Mouse (Mus musculus): ENCODE data around the gene Slc25a21. TPM values are rescaled to one million over a fixed set of nuclear protein-coding genes. Genes with fewer than 3 reads are reported as not detected.
A peak's percentile ranks its signal among the peaks of the same experiment; 100 is the strongest.

Slc25a21 gene
- polyA plus RNA-seq, 1 experiment from 2014 or later = 3.4 TPM

GRCm38 (mm10) chr12:57211353-57212311, 14.4 kb upstream of the Slc25a21 start:
- 9% methylated on average over 30 of the region's 30 CpGs for WGBS

GRCm38 (mm10) chr12:57204276-57204851, 7.1 kb upstream of the Slc25a21 start:
- no peak overlapping the region for H3K27ac ChIP-seq (ENCODE audit: low read length)
- no peaks in the 10 kb centered on the region for H3K9me3 ChIP-seq (ENCODE audit: low read length)
- H3K9ac ChIP-seq (replicated peaks; ENCODE audit: low read length) = no peak overlapping the region
- no peaks in the 10 kb centered on the region for H3K4me1 ChIP-seq (ENCODE audit: insufficient read depth, low read length)
- H3K4me3 ChIP-seq (ENCODE audit: low read length) = no peak overlapping the region
- H3K36me3 ChIP-seq (ENCODE audit: insufficient read depth, low read length) = no peaks in the 10 kb centered on the region
- no peaks in the 10 kb centered on the region for H3K27me3 ChIP-seq (ENCODE audit: insufficient read depth, low read length)
- no peak overlapping the region for H3K4me2 ChIP-seq (replicated peaks; ENCODE audit: low read depth, low read length)
- WGBS = 65% methylated on average over 4 of the region's 4 CpGs
- ATAC-seq (ENCODE audit: low FRiP score, low TSS enrichment) = no peak

More at GRCm38 (mm10) chr12:57211353-57212311, 14.4 kb upstream of the Slc25a21 start:
- H3K27ac ChIP-seq (ENCODE audit: low read length) = no peak overlapping the region
- ATAC-seq (ENCODE audit: low FRiP score, low TSS enrichment) = peak; percentile 89
- H3K9ac ChIP-seq (replicated peaks; ENCODE audit: low read length) = peak overlapping the region; percentile 74
- 0 out of 2 replicates have a peak, but pooled peaks cover 10% of the 10 kb centered on the region for H3K4me1 ChIP-seq (ENCODE audit: insufficient read depth, low read length)
- H3K4me2 ChIP-seq (replicated peaks; ENCODE audit: low read depth, low read length) = peak overlapping the region; percentile 93
- H3K9me3 ChIP-seq (ENCODE audit: low read length) = no peaks in the 10 kb centered on the region
- H3K36me3 ChIP-seq (ENCODE audit: insufficient read depth, low read length) = no peaks in the 10 kb centered on the region
- H3K4me3 ChIP-seq (ENCODE audit: low read length) = peak overlapping the region; percentile 61
- no peaks in the 10 kb centered on the region for H3K27me3 ChIP-seq (ENCODE audit: insufficient read depth, low read length)

GRCm38 (mm10) chr12:57201901-57202300, 4.6 kb upstream of the Slc25a21 start:
- WGBS = 90% methylated on average over 3 of the region's 3 CpGs
- Histone ChIP-seq H3K27me3 (ENCODE audit: insufficient read depth, low read length) (no peaks in the 10 kb centered on the region), H3K9me3 (ENCODE audit: low read length) (no peaks in the 10 kb centered on the region), H3K27ac (ENCODE audit: low read length) (no peak overlapping the region), H3K4me1 (ENCODE audit: insufficient read depth, low read length) (no peaks in the 10 kb centered on the region), H3K4me2 (replicated peaks; ENCODE audit: low read depth, low read length) (no peak overlapping the region), H3K4me3 (ENCODE audit: low read length) (no peak overlapping the region), H3K9ac (replicated peaks; ENCODE audit: low read length) (no peak overlapping the region), H3K36me3 (ENCODE audit: insufficient read depth, low read length) (no peaks in the 10 kb centered on the region)
- no peak for ATAC-seq (ENCODE audit: low FRiP score, low TSS enrichment)

GRCm38 (mm10) chr12:57199427-57199826, 2.2 kb upstream of the Slc25a21 start:
- H3K4me1 ChIP-seq (ENCODE audit: insufficient read depth, low read length) = 0 out of 2 replicates have a peak, but pooled peaks cover 5% of the 10 kb centered on the region
- no peak overlapping the region for H3K9ac ChIP-seq (replicated peaks; ENCODE audit: low read length)
- H3K36me3 ChIP-seq (ENCODE audit: insufficient read depth, low read length) = no peaks in the 10 kb centered on the region
- H3K9me3 ChIP-seq (ENCODE audit: low read length) = no peaks in the 10 kb centered on the region
- no peak for ATAC-seq (ENCODE audit: low FRiP score, low TSS enrichment)
- no peak overlapping the region for H3K4me3 ChIP-seq (ENCODE audit: low read length)
- H3K27me3 ChIP-seq (ENCODE audit: insufficient read depth, low read length) = peaks cover 3% of the 10 kb centered on the region
- no peak overlapping the region for H3K27ac ChIP-seq (ENCODE audit: low read length)
- 97% methylated on average over 2 of the region's 2 CpGs for WGBS
- H3K4me2 ChIP-seq (replicated peaks; ENCODE audit: low read depth, low read length) = no peak overlapping the region

- Histone ChIP-seq H3K4me2 (replicated peaks; ENCODE audit: low read depth, low read length) (no peak overlapping the region), H3K27ac (ENCODE audit: low read length) (no peak overlapping the region), H3K9me3 (ENCODE audit: low read length) (no peaks in the 10 kb centered on the region), H3K4me3 (ENCODE audit: low read length) (no peak overlapping the region), H3K4me1 (ENCODE audit: insufficient read depth, low read length) (0 out of 2 replicates have a peak, but pooled peaks cover 5% of the 10 kb centered on the region), H3K9ac (replicated peaks; ENCODE audit: low read length) (no peak overlapping the region), H3K36me3 (ENCODE audit: insufficient read depth, low read length) (no peaks in the 10 kb centered on the region), H3K27me3 (ENCODE audit: insufficient read depth, low read length) (peaks cover 7% of the 10 kb centered on the region)
- ATAC-seq (ENCODE audit: low FRiP score, low TSS enrichment) = no peak
These were observed 997 bp upstream of the Slc25a21 start for GRCm38 (mm10) chr12:57198269-57198668.

- WGBS = under 1% methylated on average over 59 of the region's 59 CpGs
- H3K27me3 ChIP-seq (ENCODE audit: insufficient read depth, low read length) = peaks cover 8% of the 10 kb centered on the region
- ATAC-seq (ENCODE audit: low FRiP score, low TSS enrichment) = peak; percentile 83
- H3K9ac ChIP-seq (replicated peaks; ENCODE audit: low read length) = peak overlapping the region; percentile 58
- no peaks in the 10 kb centered on the region for H3K36me3 ChIP-seq (ENCODE audit: insufficient read depth, low read length)
- no peak overlapping the region for H3K27ac ChIP-seq (ENCODE audit: low read length)
- H3K4me2 ChIP-seq (replicated peaks; ENCODE audit: low read depth, low read length) = peak overlapping the region; percentile 78
- 0 out of 2 replicates have a peak, but pooled peaks cover 5% of the 10 kb centered on the region for H3K4me1 ChIP-seq (ENCODE audit: insufficient read depth, low read length)
- no peaks in the 10 kb centered on the region for H3K9me3 ChIP-seq (ENCODE audit: low read length)
- H3K4me3 ChIP-seq (ENCODE audit: low read length) = peak overlapping the region; percentile 53
These were observed 487 bp downstream of the Slc25a21 start for GRCm38 (mm10) chr12:57196608-57197362.

GRCm38 (mm10) chr12:57196286-57196607, 1.0 kb downstream of the Slc25a21 start:
- Histone ChIP-seq H3K27ac (ENCODE audit: low read length) (no peak overlapping the region), H3K9me3 (ENCODE audit: low read length) (no peaks in the 10 kb centered on the region), H3K4me1 (ENCODE audit: insufficient read depth, low read length) (0 out of 2 replicates have a peak, but pooled peaks cover 5% of the 10 kb centered on the region), H3K9ac (replicated peaks; ENCODE audit: low read length) (peak overlapping the region; percentile 58), H3K27me3 (ENCODE audit: insufficient read depth, low read length) (peaks cover 8% of the 10 kb centered on the region), H3K4me2 (replicated peaks; ENCODE audit: low read depth, low read length) (peak overlapping the region; percentile 78), H3K4me3 (ENCODE audit: low read length) (peak overlapping the region; percentile 53), H3K36me3 (ENCODE audit: insufficient read depth, low read length) (no peaks in the 10 kb centered on the region)
- ATAC-seq (ENCODE audit: low FRiP score, low TSS enrichment) = no peak
- 12% methylated on average over 8 of the region's 8 CpGs for WGBS

GRCm38 (mm10) chr12:57194609-57195008, 2.7 kb downstream of the Slc25a21 start:
- Histone ChIP-seq H3K4me1 (ENCODE audit: insufficient read depth, low read length) (0 out of 2 replicates have a peak, but pooled peaks cover 5% of the 10 kb centered on the region), H3K9ac (replicated peaks; ENCODE audit: low read length) (no peak overlapping the region), H3K27me3 (ENCODE audit: insufficient read depth, low read length) (peaks cover 8% of the 10 kb centered on the region), H3K9me3 (ENCODE audit: low read length) (no peaks in the 10 kb centered on the region), H3K27ac (ENCODE audit: low read length) (no peak overlapping the region), H3K36me3 (ENCODE audit: insufficient read depth, low read length) (no peaks in the 10 kb centered on the region), H3K4me3 (ENCODE audit: low read length) (no peak overlapping the region), H3K4me2 (replicated peaks; ENCODE audit: low read depth, low read length) (no peak overlapping the region)
- WGBS = 37% methylated on average over 3 of the region's 3 CpGs
- no peak for ATAC-seq (ENCODE audit: low FRiP score, low TSS enrichment)

- Histone ChIP-seq H3K27ac (ENCODE audit: low read length) (no peak overlapping the region), H3K9ac (replicated peaks; ENCODE audit: low read length) (no peak overlapping the region), H3K27me3 (ENCODE audit: insufficient read depth, low read length) (no peaks in the 10 kb centered on the region), H3K9me3 (ENCODE audit: low read length) (no peaks in the 10 kb centered on the region), H3K4me2 (replicated peaks; ENCODE audit: low read depth, low read length) (no peak overlapping the region), H3K4me1 (ENCODE audit: insufficient read depth, low read length) (no peaks in the 10 kb centered on the region), H3K4me3 (ENCODE audit: low read length) (no peak overlapping the region), H3K36me3 (ENCODE audit: insufficient read depth, low read length) (no peaks in the 10 kb centered on the region)
- no peak for ATAC-seq (ENCODE audit: low FRiP score, low TSS enrichment)
- WGBS = 85% methylated on average over 4 of the region's 4 CpGs
These were observed 10.2 kb downstream of the Slc25a21 start for GRCm38 (mm10) chr12:57187032-57187431.

Measured in kidney, embryonic 16.5 days (tissue).